Mouse (Mus musculus): Measurements from ENCODE around the gene Gm29427.

The Gm29427 gene

DNA sequence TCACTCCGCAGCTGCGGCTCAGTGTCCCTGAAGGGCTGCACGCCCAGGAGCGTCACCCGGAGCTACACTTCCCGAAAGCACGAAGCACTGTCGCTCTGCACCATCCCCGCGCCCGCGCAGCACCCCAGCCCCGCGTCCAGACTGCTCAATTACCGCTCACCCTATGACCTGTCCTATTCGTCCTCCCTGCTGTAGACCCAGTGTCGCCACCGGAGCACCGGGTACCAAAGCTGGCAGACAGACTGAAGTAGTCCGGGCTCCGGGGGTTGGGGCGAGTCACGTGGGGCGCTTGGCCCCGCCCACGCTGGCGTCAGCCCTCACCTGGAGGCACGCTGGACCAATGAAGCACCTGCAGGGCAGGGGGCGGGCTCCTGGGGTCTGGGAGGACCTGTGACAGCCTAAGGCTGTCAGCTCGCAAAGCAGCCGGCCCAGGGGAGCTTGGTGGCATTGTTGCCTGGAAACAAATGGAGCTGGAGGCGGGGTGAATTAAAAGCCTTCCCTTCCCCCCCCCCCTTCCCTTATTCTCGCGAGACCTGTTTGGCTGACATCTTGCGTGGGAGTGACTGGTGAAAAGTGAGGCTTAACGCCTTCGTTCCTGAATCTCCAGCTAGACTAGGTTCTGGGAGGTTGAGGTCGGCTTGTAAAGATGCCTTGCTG, at the start of gene Gm29427:
TSS of gene Gm29427 (minus strand) at position 239 of the 657 bp plus-strand sequence.
- peak; percentile 85 for DNase-seq (ENCODE audit: low read depth)

DNA sequence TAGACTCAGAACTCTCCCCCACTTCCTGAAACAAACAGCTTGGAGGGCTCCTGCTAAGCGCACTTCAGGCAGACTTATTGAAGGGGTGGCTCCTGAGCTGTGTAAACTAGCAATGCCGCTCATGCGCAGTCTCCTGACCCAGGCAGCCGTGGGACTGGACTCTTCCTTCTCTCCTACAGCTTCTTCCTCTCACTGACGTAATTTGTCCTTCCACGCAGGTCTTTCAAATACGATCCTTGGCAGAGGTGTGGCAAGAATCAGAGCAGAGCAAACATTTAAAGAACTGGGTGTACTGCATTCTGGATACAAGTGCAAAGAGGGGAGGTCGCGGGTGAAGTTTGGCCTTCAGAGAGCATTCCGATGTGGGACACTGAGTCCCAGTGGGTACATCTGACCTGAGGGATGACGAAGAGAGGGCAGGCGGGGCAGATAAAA, 48.4 kb upstream of the Gm29427 start:
- no peak for DNase-seq (ENCODE audit: low read depth)

DNA sequence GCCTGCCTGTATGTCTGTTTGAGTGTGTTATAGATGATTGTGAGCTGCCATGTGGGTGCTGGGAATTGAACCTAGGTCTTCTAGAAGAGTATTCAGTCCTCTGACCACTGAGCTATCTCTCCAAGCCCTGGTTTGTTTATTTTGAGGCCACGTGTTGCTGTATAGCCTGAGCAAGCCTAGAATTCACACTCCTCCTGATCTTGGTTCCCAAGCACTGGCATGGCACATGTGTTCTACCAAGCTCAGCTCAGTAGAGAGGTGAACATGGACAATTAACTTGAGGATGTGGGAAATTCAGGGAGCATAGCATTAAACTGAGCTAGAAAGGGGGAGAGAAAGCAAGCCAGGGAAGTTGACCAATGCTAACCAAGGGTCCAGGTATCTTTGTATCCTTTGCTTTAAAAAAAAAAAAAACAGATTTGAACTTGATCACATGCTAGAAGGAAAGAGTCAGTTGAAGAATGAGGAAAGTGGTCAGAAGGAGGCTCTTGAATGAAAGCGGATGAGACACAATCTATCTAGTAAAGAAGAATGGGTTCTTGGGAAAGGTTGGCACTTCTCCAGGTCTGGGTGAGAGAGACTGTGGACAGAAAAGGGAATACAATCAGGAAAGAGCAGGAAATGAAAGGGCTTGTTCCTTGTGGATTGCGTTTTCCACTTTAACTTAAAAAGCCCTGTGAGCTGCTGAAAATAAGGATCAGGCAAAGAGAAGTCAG, 46.6 kb upstream of the Gm29427 start:
- no peak for DNase-seq (ENCODE audit: low read depth)

DNA sequence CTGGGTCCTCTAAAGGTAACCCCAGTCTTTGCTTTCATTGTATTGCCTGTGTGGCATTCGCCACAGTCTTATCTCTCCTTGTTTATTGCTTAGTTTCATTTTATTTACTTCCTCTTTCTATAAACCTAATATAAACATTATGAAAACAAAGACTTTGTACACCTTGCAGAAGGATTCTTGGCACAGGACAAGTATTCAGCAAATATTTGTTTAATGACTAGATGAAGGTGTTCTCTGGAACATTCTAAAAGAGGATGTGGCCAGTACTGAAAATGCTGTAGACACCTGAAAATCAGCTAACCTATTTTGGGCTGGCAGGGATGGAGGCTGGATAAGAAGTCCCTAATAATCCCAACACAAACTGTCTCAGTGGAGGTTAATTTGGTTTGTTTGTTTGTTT, 46.0 kb upstream of the Gm29427 start:
- no peak for DNase-seq (ENCODE audit: low read depth)

DNA sequence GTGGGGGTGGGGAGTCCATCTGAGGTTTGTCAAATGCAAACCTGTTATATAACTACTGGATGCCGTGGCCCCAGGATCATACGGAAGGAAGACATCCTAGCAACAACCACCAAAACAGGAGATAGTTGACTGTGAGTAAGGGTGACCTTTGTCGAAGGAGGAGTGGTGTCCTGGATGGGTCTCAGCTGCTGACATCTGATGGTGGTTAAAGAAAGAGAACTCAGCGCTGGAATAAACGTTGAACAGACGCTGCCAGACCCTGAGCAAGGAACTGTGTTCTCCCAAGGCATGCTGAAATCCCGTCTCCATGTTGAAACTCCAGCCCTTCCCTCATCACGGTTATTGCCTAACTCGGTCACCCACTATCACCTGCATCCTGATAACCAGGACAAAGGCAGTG, 44.1 kb upstream of the Gm29427 start:
- DNase-seq (ENCODE audit: low read depth), result no peak

DNA sequence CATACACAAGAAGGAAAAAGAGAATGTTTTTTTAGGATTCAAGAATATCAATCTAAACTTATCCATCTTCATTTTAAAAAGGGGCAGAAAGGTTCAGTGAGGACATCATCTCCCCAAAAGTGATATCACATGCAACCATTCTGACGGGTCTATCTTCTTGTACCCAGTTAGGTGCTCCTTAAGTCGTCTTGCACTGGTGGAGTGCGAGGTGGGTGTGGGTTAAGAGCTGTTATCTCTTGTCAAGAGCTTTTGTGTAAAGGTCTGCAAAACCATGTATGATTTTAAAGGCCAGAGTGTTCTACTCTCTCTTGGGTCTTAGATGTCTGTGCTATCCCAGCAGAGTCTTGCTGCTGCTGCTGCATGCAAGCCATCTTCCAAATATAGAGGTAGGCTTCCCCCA, 31.2 kb upstream of the Gm29427 start:
- no peak for DNase-seq (ENCODE audit: low read depth)

DNA sequence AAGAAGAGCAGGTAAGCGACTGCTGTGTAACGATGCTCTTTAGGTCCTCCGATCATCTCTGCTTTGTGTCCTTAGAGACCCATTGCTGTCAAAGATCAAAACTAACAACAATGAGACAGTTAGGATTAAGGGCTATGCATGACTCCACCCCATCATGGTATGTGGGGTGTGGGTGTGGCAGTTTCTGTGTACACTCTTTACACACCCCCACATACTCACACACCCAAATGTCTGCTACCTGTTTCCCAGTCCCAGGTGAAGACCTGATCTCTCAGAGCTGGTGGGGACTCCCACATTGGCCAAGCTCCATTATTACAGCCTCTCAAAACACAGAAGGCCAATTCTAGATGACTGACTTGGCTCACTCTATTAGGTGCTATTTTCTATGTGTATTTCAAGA, 30.0 kb upstream of the Gm29427 start:
- no peak for DNase-seq (ENCODE audit: low read depth)

DNA sequence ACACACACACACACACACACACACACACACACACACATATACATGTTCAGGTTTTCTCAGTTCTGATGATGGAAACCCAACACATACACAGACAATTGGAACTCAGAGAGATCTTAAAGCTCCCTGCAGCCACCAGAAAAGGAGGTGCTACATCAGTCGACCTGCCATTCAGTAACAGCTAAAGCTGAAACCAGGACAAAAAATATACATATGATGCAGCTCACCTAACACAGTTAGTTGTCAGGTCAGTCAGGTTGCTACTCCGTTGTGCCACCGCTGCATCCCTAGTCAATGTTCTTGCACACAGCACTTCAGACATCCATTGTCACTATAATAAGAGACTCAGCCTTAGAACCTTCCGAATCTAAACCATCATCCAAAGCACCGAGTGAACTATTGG, 29.4 kb upstream of the Gm29427 start:
- DNase-seq (ENCODE audit: low read depth), result no peak

DNA sequence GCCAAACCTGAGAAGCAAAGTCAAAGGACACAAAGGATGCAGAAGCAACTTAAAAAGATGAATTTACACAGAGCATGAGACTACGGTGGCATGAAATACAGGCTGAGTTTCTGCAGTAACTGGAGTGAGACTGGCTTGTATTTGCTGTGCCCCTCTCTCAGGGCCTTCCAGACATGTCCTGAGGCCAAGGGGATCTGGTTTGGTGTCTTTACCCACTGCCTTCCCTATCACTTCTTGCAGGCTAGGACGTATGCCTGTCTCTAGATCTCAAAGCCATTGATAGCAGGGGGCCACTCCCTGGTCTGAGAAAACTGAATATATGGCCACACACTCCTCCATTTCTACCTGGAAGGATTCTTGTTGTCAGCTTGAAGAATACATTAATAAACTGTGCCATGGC, 28.6 kb upstream of the Gm29427 start:
- DNase-seq (ENCODE audit: low read depth), result no peak

DNA sequence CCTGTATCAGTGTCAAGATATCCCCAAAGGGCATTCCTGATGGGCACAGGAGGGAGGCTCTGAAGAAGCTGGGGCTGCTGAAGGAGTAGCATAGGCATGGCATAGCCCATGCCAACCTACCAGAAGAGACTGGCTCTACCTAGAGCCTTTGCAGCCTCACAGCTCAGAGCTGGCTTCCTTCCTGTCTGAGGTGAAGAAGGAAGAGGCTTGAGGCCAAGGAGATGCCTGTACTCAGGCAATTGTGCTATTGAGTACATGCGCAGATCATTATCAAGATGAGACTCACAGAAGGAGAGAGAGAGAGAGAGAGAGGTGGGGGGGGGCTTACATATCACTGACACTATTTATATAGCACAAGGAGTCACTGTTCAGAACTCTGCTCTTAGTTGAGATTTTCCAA, 28.2 kb upstream of the Gm29427 start:
- no peak for DNase-seq (ENCODE audit: low read depth)

DNA sequence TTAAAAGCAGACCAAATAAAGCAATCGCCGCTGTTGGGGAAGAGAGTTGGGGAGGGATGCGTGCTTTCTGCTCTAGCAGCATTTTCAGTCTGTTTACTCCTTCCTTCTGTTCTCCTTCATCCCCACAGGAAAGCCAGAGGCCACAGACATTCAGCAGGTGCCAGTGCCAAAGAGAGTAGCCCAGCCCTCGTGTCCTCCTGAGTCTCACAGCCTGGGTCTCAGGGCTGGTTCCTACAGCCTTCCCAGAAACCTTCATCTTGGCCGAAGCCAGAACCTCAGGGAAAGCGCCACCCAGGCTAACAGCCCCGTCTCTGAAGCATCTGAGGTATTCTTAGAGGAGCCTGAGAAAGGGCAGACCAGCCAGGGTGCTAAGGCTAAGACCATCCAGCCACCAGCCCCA, 26.6 kb upstream of the Gm29427 start:
- DNase-seq (ENCODE audit: low read depth), result no peak

DNA sequence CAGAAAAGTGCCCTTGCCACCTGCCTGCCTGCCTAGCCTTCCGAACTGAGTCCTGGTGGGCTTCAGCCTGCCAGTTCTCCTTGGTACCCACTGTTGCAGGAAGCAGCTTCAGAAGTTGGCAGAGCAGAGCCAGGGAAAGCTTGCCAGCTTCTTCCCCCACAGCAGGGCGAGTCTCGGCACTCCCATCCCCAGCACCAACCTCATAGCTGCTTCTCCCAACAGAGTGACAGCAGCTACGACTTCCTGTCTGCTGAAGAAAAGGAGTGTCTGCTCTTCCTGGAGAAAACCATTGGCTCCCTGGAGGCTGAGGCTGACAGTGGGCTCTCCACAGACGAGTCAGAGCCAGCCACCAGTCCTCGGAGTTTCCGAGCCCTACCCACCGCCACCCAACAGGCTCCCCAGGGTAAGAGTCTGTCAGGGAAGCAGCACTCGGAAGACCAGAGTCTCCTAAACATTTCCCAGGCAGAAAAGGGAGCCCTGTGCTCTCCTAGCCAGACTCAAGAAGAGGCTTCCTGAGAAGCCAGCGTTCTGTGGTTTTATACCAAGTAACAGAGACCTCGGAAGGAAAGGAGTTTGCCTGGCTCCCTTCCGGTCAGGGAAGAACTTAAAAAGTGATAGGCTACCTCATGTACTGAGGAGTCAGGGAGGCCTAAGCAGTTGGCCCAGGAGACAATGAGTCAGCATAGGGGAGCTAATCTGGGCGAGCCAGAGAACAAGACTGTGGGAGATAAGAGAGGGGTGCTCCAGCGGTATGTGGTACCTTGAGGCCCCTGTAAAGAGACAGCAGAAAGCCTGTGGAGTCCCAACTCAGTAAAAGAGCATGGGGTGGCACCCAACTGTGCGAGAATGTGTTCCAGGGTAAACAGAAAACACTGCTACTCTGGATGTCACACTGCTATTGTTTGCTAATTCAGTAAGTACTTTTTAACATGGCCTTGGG, 25.5 kb upstream of the Gm29427 start:
- peak; percentile 96 for DNase-seq (ENCODE audit: low read depth)

DNA sequence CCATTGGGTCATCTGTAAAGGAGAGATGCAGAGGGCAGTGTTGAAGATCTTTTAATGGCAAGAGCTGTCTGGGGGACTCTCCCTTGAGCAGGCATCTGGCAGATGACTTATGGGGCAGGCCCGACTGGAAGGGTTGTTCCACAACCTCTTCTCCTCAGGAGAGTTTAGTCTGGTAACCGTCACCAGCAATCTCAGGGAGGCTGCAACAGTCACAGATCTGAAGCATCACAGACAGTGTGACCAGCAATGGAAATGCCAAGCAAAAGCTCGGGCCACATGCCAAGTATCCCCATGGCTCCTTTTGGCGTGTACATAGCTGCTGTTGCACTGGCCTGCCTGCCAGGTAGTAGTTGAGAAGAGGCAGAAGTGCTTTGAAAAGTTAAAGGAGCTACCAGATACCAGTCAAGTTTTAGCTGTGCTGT, 24.6 kb upstream of the Gm29427 start:
- DNase-seq (ENCODE audit: low read depth), result no peak

DNA sequence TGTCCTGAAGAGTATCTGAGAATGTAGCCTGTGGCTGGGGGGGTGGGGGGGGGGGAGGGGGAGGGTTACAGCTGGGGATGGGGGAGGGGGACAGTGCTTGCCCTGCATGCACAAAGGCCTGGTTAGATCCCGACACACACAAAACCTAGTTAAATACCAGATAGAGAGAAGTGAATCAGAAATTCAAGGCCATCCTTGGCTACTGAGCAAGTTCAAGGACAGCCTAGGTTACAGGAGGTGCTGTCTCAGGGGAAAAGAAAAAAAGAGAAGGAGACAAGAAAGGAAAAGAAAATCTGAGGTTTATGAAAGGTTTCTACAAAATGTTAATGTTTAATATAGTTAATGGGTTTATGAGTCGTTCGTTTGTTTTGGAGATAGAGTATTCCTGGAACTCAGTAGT, 24.0 kb upstream of the Gm29427 start:
- no peak for DNase-seq (ENCODE audit: low read depth)

DNA sequence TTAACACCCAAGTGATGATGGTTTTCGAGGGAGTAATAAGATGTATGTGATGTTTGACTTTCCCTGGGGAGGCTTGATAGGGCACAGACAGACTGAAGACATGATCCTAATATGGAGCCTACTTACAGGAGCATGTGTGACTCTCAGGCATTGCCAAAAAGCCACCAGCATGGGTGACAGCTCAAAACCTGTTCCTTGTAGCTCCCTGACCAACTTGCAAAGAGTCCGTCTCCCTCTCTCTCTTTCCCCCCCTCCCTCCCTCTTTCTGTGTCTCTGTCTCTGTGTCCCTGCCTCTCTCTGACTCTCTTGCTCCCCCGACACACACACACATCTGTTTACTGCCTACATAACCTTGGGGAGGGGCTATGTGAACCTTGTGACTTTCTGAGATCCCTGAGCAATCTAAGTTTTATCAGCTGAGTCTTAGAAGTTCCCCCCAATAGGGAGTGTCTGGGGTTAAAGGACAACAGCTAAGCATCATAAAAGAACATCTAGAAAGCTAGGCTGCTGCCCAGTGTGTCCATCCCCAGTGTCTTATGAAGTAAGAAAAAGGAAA, 23.0 kb upstream of the Gm29427 start:
- DNase-seq (ENCODE audit: low read depth), result no peak

DNA sequence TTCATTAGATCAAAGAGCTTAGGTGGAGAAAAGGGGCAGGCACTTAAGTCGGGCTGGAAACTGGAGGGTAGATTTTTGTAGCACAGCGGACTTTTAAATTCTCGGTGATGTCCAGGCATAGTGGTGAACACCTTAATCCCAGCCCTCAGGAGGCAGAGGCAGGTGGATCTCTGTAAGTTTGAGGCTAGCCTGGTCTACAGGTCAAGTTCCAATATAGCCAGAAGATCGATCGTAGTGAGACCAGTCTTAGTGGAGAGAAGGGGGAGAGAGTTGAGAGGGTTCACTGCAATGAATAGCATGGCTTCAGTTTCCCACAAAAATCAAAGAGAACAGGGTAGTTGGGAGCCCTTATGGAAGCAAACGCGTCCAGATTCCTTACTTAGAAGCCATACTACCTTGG, 22.3 kb upstream of the Gm29427 start:
- no peak for DNase-seq (ENCODE audit: low read depth)

DNA sequence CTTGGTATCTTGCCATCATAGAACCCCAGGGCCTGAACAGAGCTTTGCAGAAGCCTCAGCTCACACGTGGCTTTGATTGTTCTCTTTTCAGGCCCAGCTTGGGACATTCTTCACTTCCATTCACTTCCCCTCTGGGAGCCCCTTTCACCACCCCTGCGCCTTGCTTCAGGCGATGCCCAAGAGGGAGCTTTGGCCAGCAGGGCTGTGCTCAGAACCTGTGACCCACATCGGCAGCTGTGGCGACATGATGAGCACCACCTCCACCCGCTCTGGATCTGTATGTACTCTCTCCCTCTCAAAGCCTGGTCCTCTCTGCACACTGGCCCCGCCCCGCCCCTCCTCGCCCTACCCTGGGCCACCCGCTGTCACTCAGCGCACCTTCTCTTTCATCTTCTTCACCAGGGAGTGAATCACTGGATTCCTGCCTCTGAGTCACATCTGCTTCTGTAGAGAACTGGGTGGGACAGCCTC, 21.8 kb upstream of the Gm29427 start:
- no peak for DNase-seq (ENCODE audit: low read depth)

DNA sequence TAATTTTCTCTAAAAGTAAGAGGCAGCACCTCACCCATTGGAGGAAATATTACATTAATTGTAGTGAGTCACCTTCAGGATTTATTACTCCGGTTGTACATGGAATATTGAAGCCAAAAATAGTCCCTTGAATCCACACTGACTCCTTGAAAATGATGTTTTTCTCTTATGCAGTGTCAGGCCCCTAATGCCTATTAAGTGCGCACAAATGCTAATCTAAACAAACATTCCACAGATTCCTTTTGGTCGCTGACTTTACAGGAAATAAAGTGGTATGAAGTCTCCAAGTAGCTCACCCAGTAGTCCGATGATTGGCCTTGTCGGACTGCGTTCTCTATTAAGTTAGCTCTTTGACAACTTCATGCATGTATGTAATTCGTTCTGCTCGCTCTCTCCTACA, 19.3 kb upstream of the Gm29427 start:
- DNase-seq (ENCODE audit: low read depth), result no peak

DNA sequence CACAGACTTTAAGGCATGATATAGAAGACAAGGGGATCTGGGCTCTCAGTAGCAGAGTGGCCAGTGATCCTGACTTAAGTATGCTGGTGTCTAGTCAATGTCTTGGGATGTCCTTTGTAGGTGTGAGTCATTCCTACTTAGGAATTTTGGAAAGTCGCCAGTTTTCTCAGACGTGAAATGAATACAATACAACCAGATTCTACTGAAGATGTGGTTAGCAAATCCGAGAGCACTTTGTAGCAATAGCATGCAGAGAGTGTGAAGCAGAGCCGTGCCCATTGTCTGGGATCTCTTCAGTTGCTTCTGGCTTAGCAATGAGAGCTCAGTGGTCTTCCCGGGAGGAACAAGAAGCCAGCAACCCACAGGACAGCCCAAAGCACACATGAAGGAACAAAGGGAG, 18.9 kb upstream of the Gm29427 start:
- DNase-seq (ENCODE audit: low read depth), result no peak

DNA sequence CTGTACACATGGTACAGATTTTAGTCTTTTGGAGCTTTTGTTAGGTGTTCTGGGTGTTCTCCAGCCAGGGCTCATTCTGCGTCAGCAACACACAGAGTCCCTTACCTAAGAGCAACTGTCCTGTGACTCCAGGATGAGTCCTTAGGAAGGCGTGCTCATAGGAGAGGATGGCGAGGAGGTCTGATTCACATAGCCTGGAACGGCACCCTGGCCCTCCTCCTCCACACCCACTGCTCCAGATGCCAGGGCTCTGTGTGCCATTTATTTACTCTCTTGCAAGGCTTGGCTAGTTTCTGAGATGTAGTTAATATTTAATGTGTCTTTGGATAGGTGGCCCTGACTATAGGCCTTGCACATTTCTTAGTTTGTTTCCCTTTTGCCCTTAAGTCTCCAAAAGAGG, 18.1 kb upstream of the Gm29427 start:
- DNase-seq (ENCODE audit: low read depth), result no peak

DNA sequence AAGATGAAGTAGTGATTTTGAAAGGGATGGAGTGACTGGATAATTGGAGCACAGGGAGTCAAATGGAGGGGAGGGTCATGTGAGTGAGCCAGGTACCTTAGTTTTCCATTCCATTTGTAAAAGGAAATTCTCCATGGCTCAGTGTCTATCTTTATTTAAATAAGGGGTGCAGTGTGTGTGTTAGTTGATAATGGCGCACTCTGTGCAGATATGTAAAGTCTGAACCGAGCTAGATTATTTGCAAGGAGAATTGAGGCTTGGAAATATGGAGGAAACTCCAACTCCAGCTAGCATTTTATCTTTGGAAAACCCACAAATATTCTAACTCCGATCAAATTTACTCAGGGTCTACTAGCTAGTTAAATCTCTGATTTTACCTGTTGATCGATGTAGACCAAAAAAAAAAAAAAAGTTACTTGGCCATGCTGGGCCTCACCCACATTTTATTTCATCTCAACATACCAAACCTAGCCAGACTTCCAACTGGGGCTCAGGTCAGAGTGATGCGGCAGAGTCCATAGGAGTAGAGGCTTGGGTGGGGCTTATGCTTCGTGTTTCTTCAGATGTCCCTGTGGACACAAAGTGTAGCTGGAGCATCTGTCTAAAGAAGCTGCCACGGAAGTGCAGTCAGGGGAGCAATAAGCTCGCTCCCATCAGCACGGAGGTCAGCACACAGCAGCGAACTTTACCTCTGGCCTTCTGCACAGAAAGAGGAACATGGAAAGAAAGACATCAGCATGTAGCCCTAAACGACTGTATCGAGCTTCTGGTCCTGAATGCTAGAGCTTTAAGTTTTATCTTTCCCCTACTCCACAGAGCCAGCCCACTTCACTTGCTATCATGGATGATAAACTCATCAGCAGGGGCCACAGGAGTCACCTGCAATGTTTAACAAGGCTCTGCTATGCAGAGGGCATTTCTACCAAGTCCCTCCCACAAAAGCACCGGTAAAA, 17.4 kb upstream of the Gm29427 start:
- DNase-seq (ENCODE audit: low read depth), result no peak
